Mouse (Mus musculus): ENCODE measurements at regions not wholly inside any gene's neighbourhood (a gene's known extent, or its start where the extent isn't known, plus 50 kb on each side); places are given as distances from the start of the nearest gene placed in this dataset.

DNA sequence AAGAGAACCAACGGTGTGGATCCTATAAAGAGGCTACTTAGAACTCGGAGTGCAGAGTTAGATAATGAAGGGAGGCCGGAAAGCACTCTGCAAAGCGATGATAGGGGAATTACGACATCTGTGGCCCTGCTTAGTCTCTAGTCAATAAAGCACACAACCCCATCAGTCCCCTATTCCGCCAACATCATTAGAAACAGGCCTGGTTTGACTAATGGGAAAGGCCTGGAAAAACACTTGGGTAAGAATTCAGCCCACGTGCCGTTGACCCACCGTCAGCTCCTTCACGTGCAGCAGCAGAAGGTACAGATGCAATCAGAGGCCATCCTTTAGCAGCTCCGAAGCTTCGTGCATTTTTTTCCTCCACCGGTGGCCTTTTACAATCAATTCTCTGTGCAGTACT is 423.5 kb downstream of the Nedd1 start:
- Histone ChIP-seq H3K9ac (replicated peaks; ENCODE audit: low read length, poor library complexity, severe bottlenecking) (no peak overlapping the region), H3K36me3 (ENCODE audit: insufficient read depth, low read length) (no peaks in the 10 kb centered on the region), H3K4me3 (ENCODE audit: low read depth, low read length) (no peak overlapping the region), H3K4me2 (ENCODE audit: low read depth, low read length, poor library complexity, severe bottlenecking) (no peak overlapping the region), H3K4me1 (ENCODE audit: insufficient read depth, low read length) (no peaks in the 10 kb centered on the region; the same call in 1 of the 2 replicates), H3K27me3 (ENCODE audit: insufficient read depth, low read length) (no peaks in the 10 kb centered on the region), H3K9me3 (ENCODE audit: low read length) (no peaks in the 10 kb centered on the region), H3K27ac (ENCODE audit: low read depth, low read length) (no peak overlapping the region)
- no peak for TF ChIP-seq CTCF (IDR thresholded peaks at IDR 0.05)
- WGBS: 78% methylated on average over 13 of the region's 13 CpGs
- no peak for ATAC-seq (ENCODE audit: low FRiP score)
- no peak for DNase-seq (ENCODE audit: low spot score)

- DNase-seq (ENCODE audit: low spot score): no peak
- Histone ChIP-seq H3K4me1 (ENCODE audit: insufficient read depth, low read length) (no peaks in the 10 kb centered on the region; the same call in 1 of the 2 replicates), H3K36me3 (ENCODE audit: insufficient read depth, low read length) (no peaks in the 10 kb centered on the region), H3K9me3 (ENCODE audit: low read length) (no peaks in the 10 kb centered on the region), H3K9ac (replicated peaks; ENCODE audit: low read length, poor library complexity, severe bottlenecking) (no peak overlapping the region), H3K4me3 (ENCODE audit: low read depth, low read length) (no peak overlapping the region), H3K27me3 (ENCODE audit: insufficient read depth, low read length) (no peaks in the 10 kb centered on the region), H3K27ac (ENCODE audit: low read depth, low read length) (no peak overlapping the region), H3K4me2 (ENCODE audit: low read depth, low read length, poor library complexity, severe bottlenecking) (no peak overlapping the region)
- 54% methylated on average over 4 of the region's 4 CpGs for WGBS
- no peak for ATAC-seq (ENCODE audit: low FRiP score)
- TF ChIP-seq CTCF (IDR thresholded peaks at IDR 0.05): no peak
Measured at GRCm38 (mm10) chr10:92296837-92297236, 425.4 kb downstream of the Nedd1 start.

GRCm38 (mm10) chr10:92296303-92296702 is 425.9 kb downstream of the Nedd1 start:
- no peak overlapping the region for H3K4me3 ChIP-seq (ENCODE audit: low read depth, low read length)
- no peaks in the 10 kb centered on the region; the same call in 1 of the 2 replicates for H3K4me1 ChIP-seq (ENCODE audit: insufficient read depth, low read length)
- peak; percentile 34 for DNase-seq (ENCODE audit: low spot score)
- H3K9me3 ChIP-seq (ENCODE audit: low read length): no peaks in the 10 kb centered on the region
- 0 out of 2 replicates have a peak overlapping the region, but pooled peaks have one; percentile 33 for H3K9ac ChIP-seq (replicated peaks; ENCODE audit: low read length, poor library complexity, severe bottlenecking)
- H3K27ac ChIP-seq (ENCODE audit: low read depth, low read length): peak overlapping the region; percentile 26; the same call in 1 of the 2 replicates
- 24% methylated on average over 9 of the region's 9 CpGs for WGBS
- ATAC-seq (ENCODE audit: low FRiP score): no peak
- no peak for TF ChIP-seq CTCF (IDR thresholded peaks at IDR 0.05)
- H3K4me2 ChIP-seq (ENCODE audit: low read depth, low read length, poor library complexity, severe bottlenecking): 0 out of 2 replicates have a peak overlapping the region, but pooled peaks have one; percentile 4
- H3K27me3 ChIP-seq (ENCODE audit: insufficient read depth, low read length): no peaks in the 10 kb centered on the region
- H3K36me3 ChIP-seq (ENCODE audit: insufficient read depth, low read length): no peaks in the 10 kb centered on the region

DNA sequence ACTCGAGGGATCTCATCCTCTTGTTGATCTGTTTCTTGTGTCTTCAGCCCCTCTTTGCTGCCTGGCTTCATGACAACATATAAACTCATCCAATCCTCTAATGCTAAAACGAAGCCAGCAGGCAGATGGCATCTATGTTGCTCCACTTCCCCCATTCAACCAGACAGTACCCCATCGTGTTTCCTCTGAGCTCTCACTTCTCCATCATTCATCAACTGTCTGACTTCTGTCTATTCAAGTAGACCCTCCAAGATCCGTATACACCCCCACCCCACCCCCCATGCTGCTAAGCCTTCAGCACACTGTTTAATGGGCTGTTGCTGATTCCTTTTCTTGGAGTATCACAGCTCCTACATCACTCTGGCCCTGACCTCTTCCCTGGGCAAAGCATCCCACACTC is 429.0 kb downstream of the Nedd1 start:
- no peak for TF ChIP-seq CTCF (IDR thresholded peaks at IDR 0.05)
- Histone ChIP-seq H3K4me3 (ENCODE audit: low read depth, low read length) (no peak overlapping the region), H3K9me3 (ENCODE audit: low read length) (no peaks in the 10 kb centered on the region), H3K27ac (ENCODE audit: low read depth, low read length) (no peak overlapping the region), H3K36me3 (ENCODE audit: insufficient read depth, low read length) (no peaks in the 10 kb centered on the region), H3K9ac (replicated peaks; ENCODE audit: low read length, poor library complexity, severe bottlenecking) (no peak overlapping the region), H3K4me1 (ENCODE audit: insufficient read depth, low read length) (no peaks in the 10 kb centered on the region; the same call in 1 of the 2 replicates), H3K4me2 (ENCODE audit: low read depth, low read length, poor library complexity, severe bottlenecking) (no peak overlapping the region), H3K27me3 (ENCODE audit: insufficient read depth, low read length) (no peaks in the 10 kb centered on the region)
- DNase-seq (ENCODE audit: low spot score) (peak; percentile 62), ATAC-seq (ENCODE audit: low FRiP score) (no peak)
- 77% methylated on average over 4 of the region's 4 CpGs for WGBS

DNA sequence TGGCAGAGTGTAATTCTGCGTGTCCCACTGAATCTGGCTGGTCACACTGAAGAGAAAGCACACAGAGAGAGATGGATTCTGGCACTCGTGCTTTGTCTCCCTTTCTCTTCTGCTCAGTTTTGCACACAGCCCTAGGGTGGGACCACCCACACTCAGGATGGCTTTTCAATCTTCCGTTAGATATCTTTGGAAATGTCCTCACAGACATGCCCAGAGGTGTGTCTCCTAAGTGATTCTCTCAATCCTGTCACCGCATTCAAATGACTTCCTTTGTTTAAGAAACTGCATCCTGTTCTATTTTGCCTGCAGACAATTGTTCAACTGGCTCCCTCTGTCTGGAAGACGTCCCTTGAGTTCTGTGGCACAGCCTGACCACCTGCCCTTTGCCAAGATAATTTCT is 433.0 kb downstream of the Nedd1 start:
- Histone ChIP-seq H3K27me3 (ENCODE audit: insufficient read depth, low read length) (no peaks in the 10 kb centered on the region), H3K4me1 (ENCODE audit: insufficient read depth, low read length) (no peaks in the 10 kb centered on the region), H3K4me3 (ENCODE audit: low read depth, low read length) (no peak overlapping the region), H3K27ac (ENCODE audit: low read depth, low read length) (no peak overlapping the region), H3K9ac (replicated peaks; ENCODE audit: low read length, poor library complexity, severe bottlenecking) (no peak overlapping the region), H3K9me3 (ENCODE audit: low read length) (no peaks in the 10 kb centered on the region), H3K36me3 (ENCODE audit: insufficient read depth, low read length) (no peaks in the 10 kb centered on the region), H3K4me2 (ENCODE audit: low read depth, low read length, poor library complexity, severe bottlenecking) (no peak overlapping the region)
- TF ChIP-seq CTCF (IDR thresholded peaks at IDR 0.05): no peak
- ATAC-seq (ENCODE audit: low FRiP score) (no peak), DNase-seq (ENCODE audit: low spot score) (no peak)
- 28% methylated on average over 5 of the region's 5 CpGs for whole genome bisulfite sequencing

GRCm38 (mm10) chr10:92284231-92284630 is 438.0 kb downstream of the Nedd1 start:
- DNase-seq (ENCODE audit: low spot score) (peak; percentile 27), ATAC-seq (ENCODE audit: low FRiP score) (no peak)
- Histone ChIP-seq H3K4me2 (ENCODE audit: low read depth, low read length, poor library complexity, severe bottlenecking) (no peak overlapping the region), H3K36me3 (ENCODE audit: insufficient read depth, low read length) (no peaks in the 10 kb centered on the region), H3K27ac (ENCODE audit: low read depth, low read length) (no peak overlapping the region), H3K27me3 (ENCODE audit: insufficient read depth, low read length) (no peaks in the 10 kb centered on the region), H3K4me1 (ENCODE audit: insufficient read depth, low read length) (no peaks in the 10 kb centered on the region), H3K4me3 (ENCODE audit: low read depth, low read length) (no peak overlapping the region), H3K9ac (replicated peaks; ENCODE audit: low read length, poor library complexity, severe bottlenecking) (no peak overlapping the region), H3K9me3 (ENCODE audit: low read length) (no peaks in the 10 kb centered on the region)
- 64% methylated on average over 4 of the region's 4 CpGs for WGBS
- TF ChIP-seq CTCF (IDR thresholded peaks at IDR 0.05): no peak

Data from midbrain, postnatal 0 days (tissue).